Comparison of ENCODE assay signal across 34 mouse cellular contexts in genomic region chr11:34319282-34319681, GRCm38 (mm10). TPM values are rescaled to one million over a fixed set of nuclear protein-coding genes. Genes with fewer than 3 reads are reported as not detected.
"Had no signal": no experiment of that assay in that cellular context is flagged by ENCODE, and none has a peak within 500 bp of the region (broad histone marks: within the 10 kb centered on the region; RNA-seq: fewer than 3 reads in every experiment).

No protein-coding gene starts in this region.

- H3K4me1 ChIP-seq: liver, embryonic 12.5 days; liver, embryonic 13.5 days; liver, embryonic 15.5 days; lung, embryonic 15.5 days; megakaryocyte, embryonic 14.5 days had no signal

- H3K4me2 ChIP-seq: limb, embryonic 12.5 days; limb, embryonic 13.5 days; limb, embryonic 15.5 days; liver, embryonic 11.5 days; liver, embryonic 12.5 days; liver, embryonic 13.5 days; liver, embryonic 15.5 days; lung, embryonic 14.5 days; lung, embryonic 15.5 days; midbrain, embryonic 11.5 days; midbrain, embryonic 12.5 days; midbrain, embryonic 15.5 days had no signal

- H3K27ac ChIP-seq: limb, embryonic 10.5 days; limb, embryonic 12.5 days; limb, embryonic 13.5 days; limb, embryonic 15.5 days; liver, embryonic 12.5 days; liver, embryonic 13.5 days; liver, embryonic 14.5 days; liver, embryonic 15.5 days; lung, embryonic 15.5 days; macrophage; midbrain, embryonic 10.5 days; midbrain, embryonic 12.5 days; midbrain, embryonic 13.5 days; midbrain, embryonic 15.5 days had no signal

- H3K27me3 ChIP-seq: limb, embryonic 12.5 days; limb, embryonic 13.5 days; limb, embryonic 15.5 days; liver, embryonic 12.5 days; liver, embryonic 13.5 days; liver, embryonic 15.5 days; megakaryocyte, embryonic 14.5 days; midbrain, embryonic 15.5 days had no signal

- H3K4me3 ChIP-seq: limb, embryonic 10.5 days; limb, embryonic 12.5 days; limb, embryonic 13.5 days; limb, embryonic 15.5 days; liver, embryonic 12.5 days; liver, embryonic 13.5 days; liver, embryonic 15.5 days; lung, embryonic 15.5 days; megakaryocyte, embryonic 14.5 days; midbrain, embryonic 10.5 days; midbrain, embryonic 12.5 days; midbrain, embryonic 13.5 days; midbrain, embryonic 15.5 days; myocyte had no signal

- H3K36me3 ChIP-seq: limb, embryonic 10.5 days; limb, embryonic 12.5 days; limb, embryonic 13.5 days; limb, embryonic 15.5 days; liver, embryonic 12.5 days; liver, embryonic 13.5 days; liver, embryonic 15.5 days; lung, embryonic 15.5 days; midbrain, embryonic 10.5 days; midbrain, embryonic 12.5 days; midbrain, embryonic 13.5 days; midbrain, embryonic 15.5 days had no signal

- DNase-seq: left cerebral cortex, postnatal 4 days; liver; liver, embryonic 13.5 days; liver, postnatal 0 days; lung, adult 18-20 months; lung, adult 2 months; lung, embryonic 14.5 days; lung, postnatal 10 days; lung, postnatal 14 days; lung, postnatal 36 days; lung, postnatal 4 days; midbrain, embryonic 14.5 days had no signal

- ATAC-seq: liver, embryonic 12.5 days; liver, postnatal 0 days; midbrain, embryonic 13.5 days; midbrain, embryonic 15.5 days; midbrain, embryonic 16.5 days had no signal

- H3K9me3 ChIP-seq: limb, embryonic 10.5 days; limb, embryonic 12.5 days; limb, embryonic 13.5 days; limb, embryonic 15.5 days; liver, embryonic 12.5 days; liver, embryonic 13.5 days; liver, embryonic 15.5 days; lung, embryonic 15.5 days; megakaryocyte, embryonic 14.5 days; midbrain, embryonic 10.5 days; midbrain, embryonic 12.5 days; midbrain, embryonic 13.5 days; midbrain, embryonic 15.5 days had no signal

- H3K9ac ChIP-seq: limb, embryonic 12.5 days; limb, embryonic 13.5 days; limb, embryonic 15.5 days; liver, embryonic 12.5 days; liver, embryonic 13.5 days; liver, embryonic 14.5 days; liver, embryonic 15.5 days; liver, postnatal 0 days; lung, embryonic 14.5 days; lung, embryonic 15.5 days; midbrain, embryonic 12.5 days; midbrain, embryonic 13.5 days; midbrain, embryonic 15.5 days had no signal

RNA-seq across cellular contexts. Expression of gene Fam196b, which starts 4.7 kb away (rescaled TPM):
- total RNA-seq: liver, adult 2 months; megakaryocyte progenitor cell, adult 5-6 weeks; megakaryocyte-erythroid progenitor cell, adult 5-6 weeks had no signal
- polyA plus RNA-seq: liver, adult 2 months; lung, embryonic 14.5 days; lung, embryonic 16.5 days; macrophage; myocyte had no signal
